Mouse (Mus musculus) forebrain, embryonic 14.5 days (tissue): ENCODE results near the gene Olfr533. TPM values are rescaled to one million over a fixed set of nuclear protein-coding genes. Genes with fewer than 3 reads are reported as not detected.
"Not testable (repeated sequence)": the region's sequence is repeated elsewhere in the genome, so short reads cannot be mapped to it uniquely, and the experiment has no call there.

ENCODE experiments used
- ATAC-seq: fragments of 200-750 bp; cut with Nextera tagmentation; 2 replicates; pipeline ENCODE4 v1.8.0; 2017; ENCODE audit warnings: mild to moderate bottlenecking, moderate library complexity
- DNase-seq: peaks from one replicate; pipeline ENCODE4 v3.0.0-alpha.2; 2015; ENCODE audit warnings: low spot score
- H3K27ac ChIP-seq: fragments of 300-500 bp; sonication (generic); 2 replicates; pipeline ENCODE4 v1.5.1; 2014; ENCODE audit warnings: low read depth, mild to moderate bottlenecking, control low read depth, low read length, moderate library complexity
- H3K27me3 ChIP-seq: fragments of 300-500 bp; sonication (generic); replicated peaks from 2 replicates; pipeline ENCODE4 v1.6.1; 2014; ENCODE audit warnings: low read length, control low read depth, mixed read lengths; ENCODE audit not compliant: control insufficient read depth, insufficient read depth
- H3K36me3 ChIP-seq: fragments of 300-500 bp; sonication (generic); 2 replicates; pipeline ENCODE4 v1.6.1; 2014; ENCODE audit warnings: low read length, control low read depth; ENCODE audit not compliant: control insufficient read depth, insufficient read depth
- H3K4me1 ChIP-seq: fragments of 300-500 bp; sonication (generic); 2 replicates; pipeline ENCODE4 v1.6.1; 2014; ENCODE audit warnings: antibody characterized with exemption, low read length, control low read depth; ENCODE audit not compliant: control insufficient read depth, insufficient read depth
- H3K4me2 ChIP-seq: fragments of 300-500 bp; sonication (generic); 2 replicates; pipeline ENCODE4 v1.6.1; 2014; ENCODE audit warnings: mild to moderate bottlenecking, control low read depth, low read length
- H3K4me3 ChIP-seq: fragments of 300-500 bp; sonication (generic); 2 replicates; pipeline ENCODE4 v1.5.1; 2014; ENCODE audit warnings: low read depth, low read length, control low read depth
- H3K9ac ChIP-seq: fragments of 300-500 bp; sonication (generic); 2 replicates; pipeline ENCODE4 v1.6.1; 2014; ENCODE audit warnings: mild to moderate bottlenecking, low read length, control low read depth, moderate library complexity
- H3K9me3 ChIP-seq: fragments of 300-500 bp; sonication (generic); replicated peaks from 2 replicates; pipeline ENCODE4 v1.6.1; 2016; ENCODE audit warnings: low read length, control low read depth, mixed read lengths; ENCODE audit not compliant: control insufficient read depth
- WGBS: fragments of 180-500 bp; shearing (Covaris S2); extraction: QIAGEN DNeasy Blood & Tissue Kit; methylation state at CpG from one replicate; pipeline ENCODE4 v1.1.7; 2014; 5-methylcytosine and 5-hydroxymethylcytosine counted together
- polyA plus RNA-seq: library from polyadenylated mRNA; unstranded; fragments of >200 nt; fragmentation: Nextera tagmentation; extraction: Ambion mirVana; gene quantifications from 2 replicates; pipeline ENCODE4 v1.2.1, GENCODE M21; 2014

The Olfr533 gene
- not detected in 2 replicates for polyA plus RNA-seq

DNA sequence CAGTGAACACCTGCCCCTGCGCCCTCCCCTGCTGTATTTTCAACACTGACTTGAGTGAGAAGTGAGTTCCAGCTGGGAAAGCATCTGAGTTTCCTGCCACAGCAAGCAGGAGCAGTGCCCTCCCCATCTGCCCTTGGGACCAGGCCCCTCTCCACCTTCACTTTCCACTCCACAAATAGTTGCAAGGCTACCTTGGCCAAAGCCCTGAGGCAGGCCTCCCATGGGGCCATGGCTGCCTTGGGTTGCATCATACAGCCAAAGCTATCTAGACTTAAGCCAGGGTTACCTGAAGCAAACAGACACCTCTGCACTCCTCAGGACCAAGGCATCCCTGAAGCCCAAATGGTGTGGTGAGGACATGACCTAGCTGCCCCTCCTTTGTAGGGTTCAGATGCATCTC, at the start of gene Olfr533:
Olfr533 (plus strand) TSS at position 301 of the 400 bp plus-strand sequence.
- not testable (repeated sequence) for ATAC-seq, H3K27me3 ChIP-seq, H3K9ac ChIP-seq, DNase-seq, H3K9me3 ChIP-seq, H3K4me2 ChIP-seq, H3K4me1 ChIP-seq, H3K27ac ChIP-seq, H3K36me3 ChIP-seq, H3K4me3 ChIP-seq
- WGBS = 33% methylated on average over 1 of the region's 1 CpGs

GRCm38 (mm10) chr7:140421539-140421938, 41.6 kb upstream of the Olfr533 start, which contains the start of gene Olfr532:
Gene Olfr532 (minus strand): TSS chr7:140421639.
- no peaks in the 10 kb centered on the region for H3K36me3 ChIP-seq
- no peaks in the 10 kb centered on the region for H3K9me3 ChIP-seq
- 96% methylated on average over 1 of the region's 1 CpGs for WGBS
- no peaks in the 10 kb centered on the region for H3K4me1 ChIP-seq
- no peak within 1 kb of the TSS for H3K4me3 ChIP-seq
- no peak within 1 kb of the TSS for H3K27ac ChIP-seq
- no peak for ATAC-seq
- DNase-seq = no peak
- H3K9ac ChIP-seq = no peak within 1 kb of the TSS
- H3K4me2 ChIP-seq = no peak within 1 kb of the TSS
- H3K27me3 ChIP-seq = no peaks in the 10 kb centered on the region

DNA sequence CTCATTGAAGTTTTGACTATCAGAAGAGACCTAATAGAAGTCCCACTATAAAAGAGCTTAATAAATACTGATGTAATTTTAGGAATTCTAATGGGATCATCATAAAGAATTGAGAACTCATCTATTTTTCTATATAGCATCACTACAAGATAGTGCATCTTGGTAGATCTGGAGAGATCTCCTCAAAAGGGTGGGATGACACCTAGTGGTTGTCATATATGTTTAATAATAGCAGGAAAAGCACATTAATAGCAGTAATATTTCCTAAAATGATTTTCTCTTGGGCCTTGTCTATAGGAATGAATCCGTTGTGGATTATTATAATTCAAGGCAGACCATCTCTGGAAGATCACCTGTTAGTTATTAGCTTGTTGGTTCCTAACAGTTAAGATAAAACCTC, 20.0 kb upstream of the Olfr533 start:
- no peak for DNase-seq

GRCm38 (mm10) chr7:140477886-140478285, 14.7 kb downstream of the Olfr533 start:
- no peaks in the 10 kb centered on the region for H3K27me3 ChIP-seq
- no peaks in the 10 kb centered on the region for H3K36me3 ChIP-seq
- no peak overlapping the region for H3K27ac ChIP-seq
- H3K9me3 ChIP-seq = no peaks in the 10 kb centered on the region
- H3K4me2 ChIP-seq = no peak overlapping the region
- H3K4me3 ChIP-seq = no peak overlapping the region
- WGBS = 86% methylated on average over 1 of the region's 1 CpGs
- DNase-seq (no peak), ATAC-seq (no peak)
- H3K9ac ChIP-seq = no peak overlapping the region
- H3K4me1 ChIP-seq = no peaks in the 10 kb centered on the region

More for the DNA sequence above, 20.0 kb upstream of the Olfr533 start:
- H3K4me3 ChIP-seq = no peak overlapping the region
- H3K4me2 ChIP-seq = no peak overlapping the region
- no peaks in the 10 kb centered on the region for H3K36me3 ChIP-seq
- no peak overlapping the region for H3K9ac ChIP-seq
- no peaks in the 10 kb centered on the region for H3K27me3 ChIP-seq
- no peaks in the 10 kb centered on the region for H3K9me3 ChIP-seq
- 86% methylated on average over 1 of the region's 1 CpGs for WGBS
- no peak for ATAC-seq
- H3K27ac ChIP-seq = no peak overlapping the region
- no peaks in the 10 kb centered on the region for H3K4me1 ChIP-seq

DNA sequence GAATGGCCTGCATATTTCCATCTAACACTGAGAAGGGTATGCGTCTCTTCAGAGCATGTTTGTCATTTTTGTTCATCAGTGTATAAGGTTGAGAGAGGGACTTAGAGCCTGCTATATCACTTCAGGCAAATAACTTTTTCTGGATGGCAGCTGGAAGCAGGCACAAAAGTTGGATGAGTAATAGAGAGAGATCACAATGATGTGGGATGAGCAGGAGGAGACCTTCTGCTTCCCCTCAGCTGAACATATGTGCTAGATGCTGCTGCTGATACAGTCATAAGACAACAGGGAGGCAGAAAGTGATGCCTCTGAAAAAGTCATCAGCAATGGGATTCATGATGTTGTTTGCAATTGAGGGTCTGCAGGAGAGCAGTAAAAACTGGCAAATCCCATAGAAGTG, 15.6 kb downstream of the Olfr533 start:
- H3K4me3 ChIP-seq = no peak overlapping the region
- no peaks in the 10 kb centered on the region for H3K4me1 ChIP-seq
- no peaks in the 10 kb centered on the region for H3K9me3 ChIP-seq
- H3K4me2 ChIP-seq = no peak overlapping the region
- DNase-seq (no peak), ATAC-seq (no peak)
- no peaks in the 10 kb centered on the region for H3K27me3 ChIP-seq
- no peak overlapping the region for H3K9ac ChIP-seq
- no peak overlapping the region for H3K27ac ChIP-seq
- WGBS = 84% methylated on average over 1 of the region's 1 CpGs
- no peaks in the 10 kb centered on the region for H3K36me3 ChIP-seq

DNA sequence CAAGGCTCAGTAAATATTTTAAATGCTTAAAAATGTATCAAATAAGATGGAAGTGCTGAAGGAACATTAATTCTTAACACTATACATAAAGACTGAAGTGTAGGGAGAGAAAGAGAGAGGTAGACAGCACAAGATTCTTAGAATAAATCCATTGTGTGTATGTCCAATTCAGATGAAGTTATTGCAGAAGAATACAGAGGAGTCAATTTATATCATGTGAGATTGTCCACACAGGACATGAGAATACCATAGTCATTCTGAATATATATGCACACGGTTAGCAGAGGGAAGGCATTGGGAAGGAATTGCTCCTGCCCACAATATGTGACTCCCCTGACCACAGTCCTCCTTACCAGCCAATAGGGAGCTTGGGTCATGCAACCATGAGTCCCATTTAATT, 20.7 kb downstream of the Olfr533 start, which contains the start of gene Olfr535:
Olfr535 (plus strand) TSS at position 301 of the 400 bp plus-strand sequence.
- no peaks in the 10 kb centered on the region for H3K27me3 ChIP-seq
- H3K4me1 ChIP-seq = no peaks in the 10 kb centered on the region
- H3K4me2 ChIP-seq = no peak within 1 kb of the TSS
- H3K27ac ChIP-seq = no peak within 1 kb of the TSS
- 84% methylated on average over 1 of the region's 1 CpGs for WGBS
- H3K9me3 ChIP-seq = no peaks in the 10 kb centered on the region
- H3K9ac ChIP-seq = no peak within 1 kb of the TSS
- DNase-seq = no peak
- no peak within 1 kb of the TSS for H3K4me3 ChIP-seq
- H3K36me3 ChIP-seq = no peaks in the 10 kb centered on the region
- ATAC-seq = no peak

- Histone ChIP-seq H3K4me2 (no peak overlapping the region), H3K9me3 (no peaks in the 10 kb centered on the region), H3K27ac (no peak overlapping the region), H3K4me3 (no peak overlapping the region), H3K9ac (no peak overlapping the region), H3K27me3 (no peaks in the 10 kb centered on the region), H3K36me3 (no peaks in the 10 kb centered on the region), H3K4me1 (no peaks in the 10 kb centered on the region)
- no peak for DNase-seq
- ATAC-seq = no peak
- 83% methylated on average over 1 of the region's 1 CpGs for WGBS
Observed at GRCm38 (mm10) chr7:140488981-140489380, 25.8 kb downstream of the Olfr533 start.

DNA sequence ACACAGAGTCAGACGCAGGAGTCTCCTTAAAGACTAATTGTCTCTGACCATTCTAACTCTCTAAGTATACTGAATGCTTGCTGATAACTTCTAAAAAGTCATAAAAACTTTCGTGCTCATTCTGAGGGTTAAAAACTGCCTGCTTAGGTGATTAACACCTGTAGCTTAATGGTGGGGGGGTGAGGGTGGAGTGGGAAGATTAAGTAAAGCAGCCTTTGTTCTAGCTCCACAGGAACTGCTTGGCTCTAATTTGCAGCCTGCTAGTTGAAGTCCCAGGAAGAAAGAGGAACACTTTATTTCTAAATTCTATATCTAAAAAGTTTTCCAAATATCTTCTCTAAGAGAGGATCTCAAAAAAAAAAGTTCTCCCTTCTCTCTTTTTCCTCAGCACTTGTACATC, 31.1 kb downstream of the Olfr533 start:
- Histone ChIP-seq H3K9me3 (no peaks in the 10 kb centered on the region), H3K4me1 (no peaks in the 10 kb centered on the region), H3K36me3 (no peaks in the 10 kb centered on the region), H3K27me3 (no peaks in the 10 kb centered on the region), H3K4me3 (no peak overlapping the region), H3K4me2 (no peak overlapping the region), H3K9ac (no peak overlapping the region), H3K27ac (no peak overlapping the region)
- 39% methylated on average over 2 of the region's 2 CpGs for WGBS
- ATAC-seq (no peak), DNase-seq (no peak)

DNA sequence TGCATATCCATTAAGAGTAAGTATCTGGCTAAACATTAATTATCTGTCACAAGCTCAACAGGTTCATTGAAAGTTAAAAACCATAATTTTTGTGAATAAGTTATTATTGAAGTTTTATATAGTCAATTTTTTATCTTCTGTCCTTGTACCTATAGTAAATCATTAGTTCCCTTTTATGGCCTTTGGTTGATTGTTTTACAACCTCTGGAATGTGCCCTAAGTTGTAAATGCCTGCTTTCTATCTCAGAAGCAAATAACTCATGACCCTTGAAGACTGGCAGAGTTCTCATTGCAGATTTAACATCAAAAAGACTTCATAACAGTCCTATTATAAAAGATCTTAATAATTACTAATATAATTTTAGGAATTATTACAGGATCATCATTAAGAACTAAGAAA, 31.5 kb downstream of the Olfr533 start:
- H3K4me3 ChIP-seq = no peak overlapping the region
- no peak overlapping the region for H3K27ac ChIP-seq
- no peak for ATAC-seq
- no peak for DNase-seq
- no peaks in the 10 kb centered on the region for H3K9me3 ChIP-seq
- H3K4me2 ChIP-seq = no peak overlapping the region
- no peak overlapping the region for H3K9ac ChIP-seq
- no peaks in the 10 kb centered on the region for H3K4me1 ChIP-seq
- no peaks in the 10 kb centered on the region for H3K27me3 ChIP-seq
- no peaks in the 10 kb centered on the region for H3K36me3 ChIP-seq
